Mouse (Mus musculus): ENCODE measurements at regions not wholly inside any gene's neighbourhood (a gene's known extent, or its start where the extent isn't known, plus 50 kb on each side); places are given as distances from the start of the nearest gene placed in this dataset.
"Not testable (repeated sequence)": the region's sequence is repeated elsewhere in the genome, so short reads cannot be mapped to it uniquely, and the experiment has no call there.

DNA sequence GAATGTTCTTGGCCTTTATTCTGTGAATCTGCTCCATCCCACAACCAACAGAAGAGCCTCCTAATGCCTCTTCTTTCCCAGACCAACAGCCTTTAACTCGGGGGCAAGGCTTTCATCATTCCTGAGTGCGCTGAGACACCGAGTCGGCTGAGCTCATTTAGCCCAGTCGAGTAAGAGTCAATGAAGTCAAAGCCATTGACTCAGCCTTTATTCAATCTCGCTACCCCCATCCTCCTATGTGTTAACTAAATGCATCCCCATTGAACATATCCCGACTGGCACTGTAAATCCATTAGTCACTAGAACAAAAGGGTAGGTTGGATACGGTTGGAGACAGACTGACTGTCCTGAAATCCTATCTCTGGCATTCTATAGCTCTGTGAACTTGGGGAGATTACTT, 115.9 kb upstream of the Cdk6 start:
- not testable (repeated sequence) for TF ChIP-seq CTCF (IDR thresholded peaks at IDR 0.05; ENCODE audit: borderline replicate concordance, insufficient read depth, low read depth, low read length); POLR2A (IDR thresholded peaks at IDR 0.05; ENCODE audit: borderline replicate concordance, insufficient read depth, low read length)
